Mouse (Mus musculus) fibroblast of lung, adult 2 months (primary cell): ENCODE data around the gene Card10.

Experiments
- DNase-seq: peaks from one replicate; pipeline ENCODE4 v3.0.0-alpha.2; 2011; ENCODE audit warnings: low read depth

Gene Card10

DNA sequence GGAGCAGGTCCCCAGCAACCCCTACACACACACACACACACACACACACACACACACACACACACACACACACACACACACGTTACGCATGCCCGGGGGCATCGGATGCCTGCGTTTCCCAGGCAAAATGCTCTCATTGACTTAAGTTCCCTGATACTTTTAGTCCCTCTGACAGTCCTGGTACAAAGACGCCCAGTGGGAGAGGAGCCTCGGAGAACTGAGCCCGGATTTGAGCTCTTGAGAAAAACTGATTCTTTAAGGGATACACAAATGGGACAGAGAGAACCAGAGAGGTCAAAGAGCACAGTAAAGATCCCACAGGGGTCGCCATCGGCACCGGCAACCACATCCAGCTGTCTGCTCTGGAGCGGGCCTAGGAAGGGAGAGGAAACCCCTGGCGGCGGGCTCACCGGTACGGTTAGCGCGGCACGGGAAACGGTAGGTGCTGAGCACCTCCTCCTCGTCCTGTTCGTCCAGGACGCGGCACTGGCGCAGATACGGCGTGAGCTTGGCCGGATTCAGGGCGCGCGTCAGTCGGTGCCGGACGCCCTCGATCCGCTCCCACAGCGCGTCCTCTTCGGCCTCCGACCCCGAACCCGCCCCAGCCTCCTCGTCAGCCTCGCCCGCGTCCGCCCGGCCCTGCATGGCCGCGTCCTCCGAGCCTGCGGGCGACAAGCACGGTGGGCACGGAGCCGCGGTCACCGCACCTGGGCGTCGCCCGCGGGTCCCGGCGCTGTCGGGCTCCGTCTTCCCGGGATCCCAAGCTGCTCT, 686 bp downstream of the Card10 start:
- DNase-seq, result no peak

GRCm38 (mm10) chr15:78801571-78801970, 1.3 kb downstream of the Card10 start:
- no peak for DNase-seq

GRCm38 (mm10) chr15:78799029-78799428, 3.8 kb downstream of the Card10 start:
- DNase-seq, result no peak

DNA sequence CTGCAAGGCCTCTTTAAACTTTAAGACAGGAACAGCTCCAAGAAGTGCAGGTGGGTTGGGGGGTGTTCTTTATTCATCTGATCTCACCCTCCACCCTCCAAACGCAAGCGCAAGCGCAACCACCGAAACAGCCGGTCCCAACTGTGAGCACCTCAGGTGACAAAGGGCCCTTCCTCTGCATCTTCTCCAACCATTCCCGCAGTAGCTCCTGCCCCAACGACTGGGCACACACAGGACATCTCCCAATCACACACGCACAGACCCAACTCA, 5.8 kb downstream of the Card10 start:
- no peak for DNase-seq

- no peak for DNase-seq
Observed at GRCm38 (mm10) chr15:78796196-78797059, 6.4 kb downstream of the Card10 start.

GRCm38 (mm10) chr15:78790990-78791389, 11.9 kb downstream of the Card10 start:
- DNase-seq, result no peak

DNA sequence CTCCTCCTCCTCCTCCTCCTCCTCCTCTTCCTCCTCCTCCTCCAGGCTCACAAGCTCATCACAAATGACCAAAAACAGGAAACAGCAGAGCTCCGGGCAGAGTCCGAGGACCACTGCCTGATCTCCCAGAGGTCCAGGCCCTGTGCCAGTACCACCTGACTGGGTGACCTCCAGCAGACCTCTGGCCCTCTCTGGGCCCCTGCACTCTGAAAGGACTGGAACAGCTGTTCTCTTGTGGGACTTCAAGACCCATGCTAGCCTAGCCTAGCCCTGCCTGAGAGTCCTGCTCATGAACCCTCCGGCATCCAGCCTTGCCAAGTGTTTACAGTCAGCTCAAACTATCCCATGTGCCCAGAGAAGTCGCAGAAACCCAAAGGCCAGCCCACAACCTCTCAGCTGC, 12.4 kb downstream of the Card10 start:
- DNase-seq, result no peak

- DNase-seq, result no peak
Observed at GRCm38 (mm10) chr15:78789721-78790323, 13.0 kb downstream of the Card10 start.

DNA sequence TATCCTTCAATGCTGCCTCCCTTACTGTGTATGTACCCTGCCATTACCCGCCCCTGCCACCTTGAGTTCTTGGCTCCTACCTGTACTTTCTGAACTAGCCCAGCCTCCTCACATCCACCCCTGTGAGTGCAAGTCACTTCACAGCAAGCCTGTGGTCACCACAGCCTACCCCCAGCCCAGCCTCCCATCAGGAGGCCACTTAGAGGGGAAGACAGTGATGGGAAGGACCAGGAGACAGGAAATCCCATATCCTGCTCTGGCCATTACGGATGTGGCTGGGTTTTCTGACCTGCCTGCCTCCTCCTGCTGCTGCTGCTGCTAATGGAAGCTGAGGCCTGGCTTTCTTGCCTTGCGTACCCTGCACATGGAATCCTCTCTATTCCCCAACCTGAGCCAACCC, 14.8 kb downstream of the Card10 start:
- no peak for DNase-seq

DNA sequence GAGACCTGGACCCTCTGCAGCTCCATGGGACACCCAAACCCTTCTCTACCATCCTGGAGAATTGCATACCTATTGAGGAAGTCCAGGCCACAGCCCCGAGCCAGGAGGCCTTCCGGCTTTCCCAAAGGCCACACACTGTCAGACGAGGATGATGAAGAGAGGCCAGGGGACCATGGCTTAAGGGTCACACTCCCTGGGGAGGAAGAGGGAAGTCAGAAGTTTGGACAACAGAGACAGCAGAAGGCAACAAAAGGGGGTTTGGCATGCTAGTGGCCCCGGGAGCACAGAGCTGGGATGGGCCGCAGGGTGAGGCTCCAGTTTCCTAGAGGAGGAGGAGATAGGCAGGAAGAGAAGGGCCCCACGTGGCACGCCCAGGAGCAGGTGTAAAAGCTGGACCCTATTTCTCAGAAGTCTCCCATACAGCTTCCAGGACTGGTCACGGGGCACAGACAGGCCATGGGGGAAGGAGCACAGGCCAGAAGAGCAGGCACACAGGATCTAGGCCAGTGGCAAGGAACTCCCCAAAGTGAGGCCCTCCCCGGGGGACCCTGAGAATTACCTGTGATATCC, 15.5 kb downstream of the Card10 start:
- DNase-seq, result no peak

- no peak for DNase-seq
Observed at GRCm38 (mm10) chr15:78786411-78786818, 16.4 kb downstream of the Card10 start.

DNA sequence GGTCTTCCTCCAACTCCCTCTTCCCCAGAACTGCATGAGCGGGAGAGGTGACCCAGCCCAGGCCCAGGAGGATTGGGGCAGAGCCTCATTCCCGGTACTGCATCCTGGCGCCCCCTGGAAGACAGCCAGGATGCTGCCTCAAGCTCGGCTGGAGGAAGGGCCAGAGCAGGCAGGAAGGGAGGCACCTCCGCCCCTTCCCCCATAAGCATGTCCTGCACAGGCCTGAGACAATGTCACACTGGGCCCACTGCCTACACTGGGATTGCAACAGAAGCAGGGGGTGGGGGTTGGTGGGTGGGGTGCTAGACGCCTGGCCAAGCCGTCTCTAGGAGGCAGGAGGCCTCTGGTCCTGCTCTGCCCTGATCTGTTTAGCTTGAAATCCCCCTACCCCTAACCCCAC, 16.9 kb downstream of the Card10 start:
- DNase-seq, result no peak

DNA sequence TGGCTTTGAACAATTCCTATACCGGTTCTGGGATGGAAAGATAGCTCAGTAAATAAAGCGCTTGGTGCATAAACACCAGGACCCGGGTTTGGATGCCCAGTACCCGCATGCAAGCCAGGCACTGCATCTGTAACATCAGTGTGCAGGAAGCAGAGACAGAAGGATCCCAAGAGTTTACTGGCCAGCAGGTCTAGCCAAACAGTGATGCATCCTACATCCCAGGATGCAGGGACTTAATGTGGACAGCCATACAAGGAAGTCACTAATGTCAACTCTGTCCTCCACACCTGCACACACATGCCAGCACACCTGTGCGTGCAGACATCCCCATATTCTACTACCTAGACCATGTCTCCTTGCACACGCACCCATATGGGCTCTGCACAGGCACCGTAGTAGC, 17.6 kb downstream of the Card10 start:
- no peak for DNase-seq

- DNase-seq, result no peak
Observed at GRCm38 (mm10) chr15:78784520-78784919, 18.3 kb downstream of the Card10 start.

GRCm38 (mm10) chr15:78782348-78783103, 20.3 kb downstream of the Card10 start:
- no peak for DNase-seq

- no peak for DNase-seq
Observed at GRCm38 (mm10) chr15:78780908-78781307, 21.9 kb downstream of the Card10 start.

DNA sequence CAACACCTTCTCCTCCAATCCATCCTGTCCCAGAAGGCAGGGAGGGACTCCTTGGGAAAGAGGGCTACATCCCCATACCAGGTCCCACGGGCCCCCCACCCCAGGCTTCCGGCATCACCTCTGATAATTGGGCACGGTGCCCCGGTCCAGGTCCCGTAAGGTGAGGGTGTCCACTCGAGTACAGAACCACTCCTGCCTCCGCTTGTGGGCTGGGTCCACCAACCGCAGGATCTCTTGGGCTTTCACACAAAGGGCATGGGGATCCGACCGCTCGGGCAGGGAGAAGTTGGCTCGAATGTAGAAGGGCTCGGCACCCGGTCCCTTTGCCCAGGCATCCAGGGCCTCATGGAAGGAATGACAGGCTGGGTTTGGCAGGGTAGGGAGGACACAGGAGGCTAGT, 22.5 kb downstream of the Card10 start:
- DNase-seq, result no peak

GRCm38 (mm10) chr15:78779690-78780089, 23.2 kb downstream of the Card10 start:
- DNase-seq, result no peak

- DNase-seq, result no peak
Observed at GRCm38 (mm10) chr15:78779253-78779652, 23.6 kb downstream of the Card10 start.

GRCm38 (mm10) chr15:78778077-78778870, 24.6 kb downstream of the Card10 start:
- DNase-seq, result peak; percentile 62

DNA sequence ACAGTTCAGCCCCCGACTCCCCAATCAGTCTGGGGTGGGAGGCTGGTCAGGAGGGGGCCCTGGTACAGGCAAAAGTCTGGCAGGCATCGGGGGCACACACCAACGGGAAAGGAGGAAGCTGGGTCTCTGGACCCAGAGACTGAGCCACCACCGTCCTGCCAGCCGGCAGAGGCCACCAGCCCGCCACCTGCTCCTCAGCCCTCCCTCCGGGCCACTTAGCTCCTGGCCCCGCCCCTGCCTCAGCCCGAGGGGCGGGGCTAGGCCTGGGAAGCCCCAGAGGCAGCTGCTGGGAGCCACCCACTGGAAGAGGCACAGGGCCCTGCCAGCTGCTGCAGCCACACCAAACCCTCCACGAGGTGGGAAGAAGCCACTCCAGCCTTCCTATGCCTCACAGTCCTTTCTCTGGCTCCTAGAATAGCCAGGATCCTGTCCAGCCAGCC, 29.5 kb downstream of the Card10 start, which contains the start of gene Mfng:
Gene Mfng (minus strand): TSS at position 186 of the 440 bp plus-strand sequence.
- no peak for DNase-seq
